Mouse (Mus musculus) spleen, adult 2 months (tissue): ENCODE measurements around the gene Nos1ap.

Experiments
- CTCF ChIP-seq: fragments of 200-500 bp; IDR thresholded peaks from 2 replicates; pipeline ENCODE4 v1.5.1; 2011; ENCODE audit warnings: mild to moderate bottlenecking, inconsistent platforms; ENCODE audit not compliant: insufficient read depth, insufficient read length, insufficient replicate concordance; ENCODE audit errors: extremely low read depth
- POLR2A ChIP-seq: fragments of 200-500 bp; IDR thresholded peaks from 2 replicates; pipeline ENCODE4 v1.6.1; 2011; ENCODE audit warnings: low read depth, low read length, inconsistent platforms

DNA sequence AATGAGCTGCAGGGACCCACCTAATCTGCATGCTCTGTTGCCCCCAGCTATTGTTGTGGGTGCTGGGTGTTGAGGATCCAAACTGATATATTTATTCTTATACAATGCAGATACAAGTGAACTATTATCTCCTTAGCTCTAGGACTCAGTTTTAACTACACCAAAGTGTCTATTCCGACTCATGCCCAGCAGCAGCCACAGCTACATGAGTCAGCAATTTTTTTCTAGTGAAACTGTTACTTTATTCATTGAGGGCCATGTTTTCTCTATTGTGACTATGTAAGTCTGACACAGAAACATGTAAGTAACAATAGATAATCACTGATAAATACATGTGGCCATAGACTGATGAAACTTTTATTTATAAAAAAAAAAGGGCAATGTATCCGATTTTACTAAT lies 184.5 kb downstream of the Nos1ap start:
- TF ChIP-seq POLR2A = no peak
- no peak for TF ChIP-seq CTCF
